Mouse (Mus musculus) liver, embryonic 14.5 days (tissue): ENCODE measurements around the gene Nrxn3. TPM values are rescaled to one million over a fixed set of nuclear protein-coding genes. Genes with fewer than 3 reads are reported as not detected.

Source experiments
- ATAC-seq: fragments of 200-750 bp; cut with Nextera tagmentation; 2 replicates; pipeline ENCODE4 v1.8.0; 2017; ENCODE audit warnings: moderate number of reproducible peaks, mild to moderate bottlenecking, moderate library complexity; ENCODE audit not compliant: insufficient read depth
- DNase-seq, 3 experiments: peaks; one replicate each; pipeline ENCODE4 v3.0.0-alpha.2; 2012 to 2013; ENCODE audit warnings: low read depth in 3 of 3, low spot score in 3 of 3
- H3K27ac ChIP-seq: fragments of 300-500 bp; sonication (generic); 2 replicates; pipeline ENCODE4 v1.5.1; 2014; ENCODE audit warnings: moderate library complexity, mild to moderate bottlenecking, control low read depth, inconsistent platforms
- H3K27me3 ChIP-seq: fragments of 300-500 bp; sonication (generic); 2 replicates; pipeline ENCODE4 v1.6.1; 2014; ENCODE audit warnings: mild to moderate bottlenecking, low read length, moderate library complexity; ENCODE audit not compliant: control insufficient read depth, insufficient read depth
- H3K36me3 ChIP-seq: fragments of 300-500 bp; sonication (generic); replicated peaks from 2 replicates; pipeline ENCODE4 v1.6.1; 2014; ENCODE audit warnings: low read depth; ENCODE audit not compliant: control insufficient read depth, insufficient read depth
- H3K4me1 ChIP-seq, 2 experiments: fragments of 200-500 bp in 1 of 2; fragments of 300-500 bp in 1 of 2; sonication (generic) in 1 of 2; replicated peaks; 2 replicates each; pipeline ENCODE4 v1.6.1; 2012 to 2014; ENCODE audit warnings: antibody characterized with exemption in 1 of 2, inconsistent platforms in 1 of 2, low read length in 1 of 2; ENCODE audit not compliant: control insufficient read depth in 2 of 2, insufficient read depth in 2 of 2
- H3K4me2 ChIP-seq: fragments of 300-500 bp; sonication (generic); 2 replicates; pipeline ENCODE4 v1.6.1; 2014; ENCODE audit warnings: low read depth, mild to moderate bottlenecking, control low read depth, moderate library complexity
- H3K4me3 ChIP-seq, 2 experiments: fragments of 200-500 bp in 1 of 2; fragments of 300-500 bp in 1 of 2; sonication (generic) in 1 of 2; 2 replicates each; pipeline ENCODE4 v1.5.1; 2012 to 2014; ENCODE audit warnings: low read depth in 2 of 2, low read length in 2 of 2, mild to moderate bottlenecking in 2 of 2, control low read depth in 1 of 2, inconsistent platforms in 1 of 2, moderate library complexity in 1 of 2; ENCODE audit not compliant: insufficient read depth in 1 of 2
- H3K9ac ChIP-seq: fragments of 300-500 bp; sonication (generic); replicated peaks from 2 replicates; pipeline ENCODE4 v1.6.1; 2014; ENCODE audit warnings: mild to moderate bottlenecking, control low read depth, moderate library complexity
- H3K9me3 ChIP-seq: fragments of 300-500 bp; sonication (generic); 2 replicates; pipeline ENCODE4 v1.6.1; 2016; ENCODE audit warnings: low read length, mixed read lengths; ENCODE audit not compliant: control insufficient read depth
- CTCF ChIP-seq: IDR thresholded peaks from 2 replicates; pipeline ENCODE4 v1.5.1; 2016; ENCODE audit warnings: antibody characterized with exemption, low read depth, control low read depth
- EP300 ChIP-seq: IDR thresholded peaks from 2 replicates; pipeline ENCODE4 v1.6.1; 2016; ENCODE audit warnings: antibody characterized with exemption, low read depth
- WGBS: fragments of 180-500 bp; shearing (Covaris S2); extraction: QIAGEN DNeasy Blood & Tissue Kit; methylation state at CpG from one replicate; pipeline ENCODE4 v1.1.7; 2014; ENCODE audit not compliant: insufficient replicate concordance; 5-methylcytosine and 5-hydroxymethylcytosine counted together
- polyA plus RNA-seq, 2 experiments: library from polyadenylated mRNA; depleted of rRNA in 1 of 2; stranded (reverse) in 1 of 2; unstranded in 1 of 2; fragments of >200 nt; fragmentation: Nextera tagmentation in 1 of 2; extraction: Ambion mirVana in 1 of 2; gene quantifications; 2 replicates each; pipeline versions ENCODE4 v1.2.1 to v1.2.3; 2012 to 2014

The Nrxn3 gene
- polyA plus RNA-seq, 2 experiments, result 0.12 to 0.38 TPM

DNA sequence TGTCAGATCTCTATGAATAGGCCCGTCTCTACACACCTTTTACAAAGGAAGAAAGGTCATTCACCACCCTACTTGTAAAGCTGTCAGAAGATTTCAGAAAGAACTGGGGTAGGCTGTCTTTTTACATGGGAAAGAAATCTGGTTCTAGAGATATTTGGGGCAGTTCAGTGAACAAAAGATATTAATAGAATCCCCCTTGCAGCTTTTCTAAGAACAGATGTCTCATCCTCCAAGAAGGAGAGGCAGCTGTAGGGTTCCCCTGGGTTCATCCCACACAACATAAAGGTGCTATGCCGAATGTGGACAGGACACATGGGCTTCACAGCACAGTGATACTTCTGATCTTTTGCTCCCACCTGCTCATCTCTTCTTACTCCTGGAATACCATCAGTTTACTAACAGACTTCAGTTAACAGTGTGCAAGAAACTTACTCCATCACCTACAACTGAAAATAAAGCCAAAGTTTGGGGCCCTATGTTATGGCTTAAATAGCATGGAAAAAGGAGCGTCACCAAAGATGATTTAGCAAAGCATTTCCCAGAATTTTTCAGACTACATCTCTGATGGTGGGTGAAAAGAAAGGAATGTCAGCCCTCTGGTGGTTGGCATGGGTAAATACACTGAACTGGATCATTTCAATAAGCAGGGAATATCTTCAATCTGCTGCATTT is 672.6 kb downstream of the Nrxn3 start:
- Histone ChIP-seq H3K4me3 (no peak overlapping the region), H3K36me3 (no peaks in the 10 kb centered on the region), H3K4me1 (no peaks in the 10 kb centered on the region), H3K4me2 (no peak overlapping the region), H3K9me3 (no peaks in the 10 kb centered on the region), H3K27me3 (no peaks in the 10 kb centered on the region), H3K9ac (no peak overlapping the region), H3K27ac (no peak overlapping the region)
- DNase-seq (no peak), ATAC-seq (no peak)
- WGBS, result 33% methylated on average over 3 of the region's 3 CpGs
- TF ChIP-seq EP300, result no peak
- no peak; the same call in 1 of the 2 replicates for TF ChIP-seq CTCF

DNA sequence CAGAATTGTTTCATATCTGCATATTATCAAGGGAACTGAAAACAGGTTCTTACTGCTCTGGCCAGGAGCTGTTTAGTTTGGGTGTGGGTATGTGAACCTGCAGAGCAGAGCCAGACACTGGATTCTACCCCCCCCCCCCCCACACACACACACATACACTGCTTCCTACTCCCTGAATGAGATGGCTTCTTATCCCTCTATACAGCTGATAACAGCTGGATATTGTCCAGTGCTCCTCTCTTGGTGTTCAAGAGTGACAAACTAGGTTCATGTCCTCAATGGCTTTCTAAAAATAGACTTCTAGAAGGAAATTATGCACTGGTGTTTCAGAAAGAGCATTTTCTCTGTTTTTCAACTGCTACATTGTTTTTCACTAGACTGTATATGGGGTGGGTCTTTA is 713.8 kb downstream of the Nrxn3 start:
- TF ChIP-seq EP300, result no peak
- no peak for TF ChIP-seq CTCF
- Histone ChIP-seq H3K27ac (no peak overlapping the region), H3K4me3 (no peak overlapping the region), H3K9ac (no peak overlapping the region), H3K4me1 (no peaks in the 10 kb centered on the region), H3K9me3 (no peaks in the 10 kb centered on the region), H3K4me2 (no peak overlapping the region), H3K27me3 (no peaks in the 10 kb centered on the region), H3K36me3 (no peaks in the 10 kb centered on the region)
- DNase-seq (no peak), ATAC-seq (no peak)

DNA sequence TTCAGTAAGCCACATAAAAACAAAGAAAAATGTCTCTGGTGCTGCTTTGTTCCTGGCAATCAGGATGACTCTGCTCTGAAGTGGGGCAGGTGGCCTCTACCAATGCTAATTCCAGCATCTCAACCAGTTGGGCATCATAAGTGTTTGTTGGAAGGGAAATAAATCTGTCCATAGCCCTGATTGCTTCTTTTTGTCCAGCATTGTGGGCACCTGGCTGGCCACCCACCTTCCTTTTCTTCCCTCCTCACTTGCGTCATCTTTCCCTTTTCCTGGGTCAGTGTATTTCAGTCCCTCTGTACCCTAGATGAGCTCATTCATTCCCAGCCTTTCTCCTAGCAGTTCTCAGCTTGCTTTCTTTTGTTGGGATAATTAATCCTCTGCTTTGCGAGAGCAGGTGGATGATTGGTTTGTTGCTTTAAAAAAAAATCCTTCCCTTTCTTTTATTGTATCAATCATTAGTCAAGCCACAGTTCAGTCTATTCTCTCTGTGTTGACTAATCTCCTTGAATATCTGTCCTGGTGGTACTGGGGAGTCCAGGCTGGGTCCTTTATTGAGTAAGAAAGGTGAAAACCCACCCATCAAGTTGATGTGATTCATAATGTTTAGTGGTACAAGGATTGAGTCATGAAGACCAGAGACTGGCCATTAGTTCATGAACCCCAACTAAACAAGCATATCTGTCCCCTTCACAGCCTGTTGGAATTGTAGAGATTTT is 719.8 kb downstream of the Nrxn3 start:
- Histone ChIP-seq H3K4me3 (no peak overlapping the region), H3K36me3 (no peaks in the 10 kb centered on the region), H3K4me2 (no peak overlapping the region), H3K27ac (no peak overlapping the region), H3K4me1 (no peaks in the 10 kb centered on the region), H3K9me3 (no peaks in the 10 kb centered on the region), H3K27me3 (no peaks in the 10 kb centered on the region), H3K9ac (no peak overlapping the region)
- DNase-seq (no peak), ATAC-seq (no peak)
- WGBS, result 43% methylated on average over 2 of the region's 2 CpGs
- TF ChIP-seq EP300 (no peak), CTCF (no peak)

DNA sequence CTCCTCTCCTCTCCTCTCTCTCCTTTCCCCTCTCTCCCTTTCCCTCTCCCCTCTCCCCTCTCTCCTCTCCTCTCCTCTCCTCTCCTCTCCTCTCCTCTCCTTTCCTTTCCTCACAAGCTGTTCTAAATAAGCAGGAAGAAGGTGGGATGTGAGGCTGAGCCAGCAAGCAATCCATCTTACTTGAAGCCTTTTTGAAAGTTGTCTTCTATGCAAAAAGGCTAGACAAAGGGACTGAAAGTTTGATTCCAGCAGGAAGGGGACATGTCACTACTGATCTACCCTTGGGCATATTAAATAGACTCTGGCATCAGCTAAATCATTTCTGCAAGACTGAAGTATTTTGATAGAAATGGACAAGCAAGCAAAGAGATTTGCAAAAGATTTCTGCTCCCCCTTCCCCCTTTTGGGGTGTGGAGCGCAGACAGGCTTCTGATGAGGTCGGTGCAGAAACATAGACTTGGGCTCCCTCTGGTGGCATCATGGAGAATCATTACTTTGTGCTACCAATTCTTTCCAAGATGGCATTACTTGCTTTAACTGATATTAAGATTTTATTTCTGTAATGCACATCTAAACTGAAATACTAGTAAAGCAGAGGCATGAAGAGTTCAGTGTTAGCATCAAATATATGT is 728.1 kb downstream of the Nrxn3 start:
- no peak for DNase-seq

DNA sequence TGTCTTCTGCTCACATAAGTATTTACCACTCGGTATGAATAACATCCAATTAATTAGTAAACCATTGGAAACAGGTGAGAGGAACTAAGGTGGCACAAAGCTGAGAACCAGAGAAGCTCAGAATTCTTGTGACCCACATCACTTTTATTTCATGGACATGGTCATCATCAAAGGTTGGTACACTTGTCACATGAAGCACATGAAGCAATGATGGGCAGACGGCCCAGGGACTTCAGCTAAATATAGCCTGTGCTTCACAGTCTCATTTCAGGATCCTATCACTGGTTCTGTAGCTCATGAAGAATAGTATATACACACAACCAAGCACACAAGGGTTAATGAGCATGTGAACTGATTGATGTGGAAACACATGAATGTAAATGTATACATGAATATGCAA is 747.5 kb downstream of the Nrxn3 start:
- Histone ChIP-seq H3K4me3 (no peak overlapping the region), H3K4me2 (no peak overlapping the region), H3K27me3 (no peaks in the 10 kb centered on the region), H3K9me3 (no peaks in the 10 kb centered on the region), H3K4me1 (no peaks in the 10 kb centered on the region), H3K36me3 (no peaks in the 10 kb centered on the region), H3K27ac (no peak overlapping the region), H3K9ac (no peak overlapping the region)
- ATAC-seq (no peak), DNase-seq (no peak)
- WGBS, result 48% methylated on average over 2 of the region's 2 CpGs
- TF ChIP-seq CTCF, result no peak
- no peak for TF ChIP-seq EP300

More for the DNA sequence above, 728.1 kb downstream of the Nrxn3 start:
- H3K27ac ChIP-seq, result no peak overlapping the region
- H3K9ac ChIP-seq, result no peak overlapping the region
- TF ChIP-seq CTCF, result peak; percentile 40
- TF ChIP-seq EP300, result no peak
- no peak for ATAC-seq
- 17% methylated on average over 2 of the region's 2 CpGs for WGBS
- H3K9me3 ChIP-seq, result no peaks in the 10 kb centered on the region
- no peaks in the 10 kb centered on the region for H3K27me3 ChIP-seq
- no peak overlapping the region for H3K4me3 ChIP-seq
- H3K4me1 ChIP-seq, result no peaks in the 10 kb centered on the region
- H3K4me2 ChIP-seq, result no peak overlapping the region
- H3K36me3 ChIP-seq, result no peaks in the 10 kb centered on the region
